Mouse (Mus musculus): Measurements from ENCODE around the gene Olfr914. TPM values are rescaled to one million over a fixed set of nuclear protein-coding genes. Genes with fewer than 3 reads are reported as not detected.

Olfr914 gene
- polyA plus RNA-seq (2014; fragmentation: Illumina TruSeq; extraction: RNeasy Lipid Tissue Mini Kit (QIAGEN cat#74804); ENCODE audit: low read depth, low replicate concordance) = not detected

GRCm38 (mm10) chr9:38604802-38605201 lies at the start of gene Olfr914:
TSS of gene Olfr914 (plus strand) at chr9:38605102.

GRCm38 (mm10) chr9:38579878-38580277 lies 25.0 kb upstream of the Olfr914 start, which contains the start of gene Olfr912:
TSS of gene Olfr912 (plus strand) at chr9:38580178.

DNA sequence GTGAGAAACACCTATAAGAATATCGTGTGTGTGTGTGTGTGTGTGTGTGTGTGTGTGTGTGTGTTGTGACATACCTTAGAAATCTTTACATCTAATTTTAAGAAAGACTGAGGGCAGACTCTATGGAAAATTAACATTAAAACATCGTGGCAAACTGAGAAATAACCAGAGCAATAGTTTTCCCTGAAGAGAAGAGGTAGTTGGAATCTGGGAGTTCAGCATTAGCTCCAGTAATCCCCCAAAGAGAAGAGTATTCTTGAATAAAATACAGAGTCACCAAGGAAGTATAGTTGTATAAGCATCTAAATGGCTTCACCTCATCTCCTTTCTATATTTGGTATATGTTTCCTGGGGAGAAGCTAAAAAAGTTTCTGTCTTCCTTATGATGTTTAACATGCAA lies 12.4 kb upstream of the Olfr914 start, which contains the start of gene Olfr913:
Gene Olfr913, plus strand, starts transcription at position 301 of the 400 bp plus-strand sequence.

GRCm38 (mm10) chr9:38659775-38660174 lies 54.9 kb downstream of the Olfr914 start, which contains the start of gene Olfr916:
TSS of gene Olfr916 (minus strand) at chr9:38659875.

Other genes with a start within 250 kb of the Olfr914 start
- not detected for gene Olfr250, start 238.2 kb upstream of the Olfr914 start, polyA plus RNA-seq (2014; fragmentation: Illumina TruSeq; extraction: RNeasy Lipid Tissue Mini Kit (QIAGEN cat#74804); ENCODE audit: low read depth, low replicate concordance)
- not detected for gene Olfr251, start 228.0 kb upstream of the Olfr914 start, polyA plus RNA-seq (2014; fragmentation: Illumina TruSeq; extraction: RNeasy Lipid Tissue Mini Kit (QIAGEN cat#74804); ENCODE audit: low read depth, low replicate concordance)
- gene Olfr147, start 203.4 kb upstream of the Olfr914 start, polyA plus RNA-seq (2014; fragmentation: Illumina TruSeq; extraction: RNeasy Lipid Tissue Mini Kit (QIAGEN cat#74804); ENCODE audit: low read depth, low replicate concordance) = not detected
- gene Olfr901, start 175.6 kb upstream of the Olfr914 start, polyA plus RNA-seq (2014; fragmentation: Illumina TruSeq; extraction: RNeasy Lipid Tissue Mini Kit (QIAGEN cat#74804); ENCODE audit: low read depth, low replicate concordance) = not detected
- gene Olfr902, start 157.4 kb upstream of the Olfr914 start, polyA plus RNA-seq (2014; fragmentation: Illumina TruSeq; extraction: RNeasy Lipid Tissue Mini Kit (QIAGEN cat#74804); ENCODE audit: low read depth, low replicate concordance) = not detected
- gene Olfr904, start 142.0 kb upstream of the Olfr914 start, polyA plus RNA-seq (2014; fragmentation: Illumina TruSeq; extraction: RNeasy Lipid Tissue Mini Kit (QIAGEN cat#74804); ENCODE audit: low read depth, low replicate concordance) = not detected
- gene Olfr905, start 134.0 kb upstream of the Olfr914 start, polyA plus RNA-seq (2014; fragmentation: Illumina TruSeq; extraction: RNeasy Lipid Tissue Mini Kit (QIAGEN cat#74804); ENCODE audit: low read depth, low replicate concordance) = not detected
- gene Olfr906, start 118.0 kb upstream of the Olfr914 start, polyA plus RNA-seq (2014; fragmentation: Illumina TruSeq; extraction: RNeasy Lipid Tissue Mini Kit (QIAGEN cat#74804); ENCODE audit: low read depth, low replicate concordance) = not detected
- not detected for gene Olfr907, start 109.3 kb upstream of the Olfr914 start, polyA plus RNA-seq (2014; fragmentation: Illumina TruSeq; extraction: RNeasy Lipid Tissue Mini Kit (QIAGEN cat#74804); ENCODE audit: low read depth, low replicate concordance)
- not detected for gene Olfr911-ps1, start 83.5 kb upstream of the Olfr914 start, polyA plus RNA-seq (2014; fragmentation: Illumina TruSeq; extraction: RNeasy Lipid Tissue Mini Kit (QIAGEN cat#74804); ENCODE audit: low read depth, low replicate concordance)
- gene Olfr910, start 67.3 kb upstream of the Olfr914 start, polyA plus RNA-seq (2014; fragmentation: Illumina TruSeq; extraction: RNeasy Lipid Tissue Mini Kit (QIAGEN cat#74804); ENCODE audit: low read depth, low replicate concordance) = not detected
- gene Olfr912, start 24.9 kb upstream of the Olfr914 start, polyA plus RNA-seq (2014; fragmentation: Illumina TruSeq; extraction: RNeasy Lipid Tissue Mini Kit (QIAGEN cat#74804); ENCODE audit: low read depth, low replicate concordance) = not detected
- gene Olfr913, start 12.3 kb upstream of the Olfr914 start, polyA plus RNA-seq (2014; fragmentation: Illumina TruSeq; extraction: RNeasy Lipid Tissue Mini Kit (QIAGEN cat#74804); ENCODE audit: low read depth, low replicate concordance) = not detected
- gene Olfr916, start 54.8 kb downstream of the Olfr914 start, polyA plus RNA-seq (2014; fragmentation: Illumina TruSeq; extraction: RNeasy Lipid Tissue Mini Kit (QIAGEN cat#74804); ENCODE audit: low read depth, low replicate concordance) = not detected
- not detected for gene Olfr917, start 60.7 kb downstream of the Olfr914 start, polyA plus RNA-seq (2014; fragmentation: Illumina TruSeq; extraction: RNeasy Lipid Tissue Mini Kit (QIAGEN cat#74804); ENCODE audit: low read depth, low replicate concordance)
- gene Olfr918, start 69.5 kb downstream of the Olfr914 start, polyA plus RNA-seq (2014; fragmentation: Illumina TruSeq; extraction: RNeasy Lipid Tissue Mini Kit (QIAGEN cat#74804); ENCODE audit: low read depth, low replicate concordance) = not detected
- not detected for gene Olfr919, start 98.6 kb downstream of the Olfr914 start, polyA plus RNA-seq (2014; fragmentation: Illumina TruSeq; extraction: RNeasy Lipid Tissue Mini Kit (QIAGEN cat#74804); ENCODE audit: low read depth, low replicate concordance)
- gene Vwa5a, start 113.2 kb downstream of the Olfr914 start, polyA plus RNA-seq (2014; fragmentation: Illumina TruSeq; extraction: RNeasy Lipid Tissue Mini Kit (QIAGEN cat#74804); ENCODE audit: low read depth, low replicate concordance) = 27.9 TPM
- gene Olfr920, start 147.2 kb downstream of the Olfr914 start, polyA plus RNA-seq (2014; fragmentation: Illumina TruSeq; extraction: RNeasy Lipid Tissue Mini Kit (QIAGEN cat#74804); ENCODE audit: low read depth, low replicate concordance) = 0.24 TPM
- gene Olfr921, start 168.0 kb downstream of the Olfr914 start, polyA plus RNA-seq (2014; fragmentation: Illumina TruSeq; extraction: RNeasy Lipid Tissue Mini Kit (QIAGEN cat#74804); ENCODE audit: low read depth, low replicate concordance) = not detected
- gene Olfr922, start 209.5 kb downstream of the Olfr914 start, polyA plus RNA-seq (2014; fragmentation: Illumina TruSeq; extraction: RNeasy Lipid Tissue Mini Kit (QIAGEN cat#74804); ENCODE audit: low read depth, low replicate concordance) = not detected
- not detected for gene Olfr923, start 221.4 kb downstream of the Olfr914 start, polyA plus RNA-seq (2014; fragmentation: Illumina TruSeq; extraction: RNeasy Lipid Tissue Mini Kit (QIAGEN cat#74804); ENCODE audit: low read depth, low replicate concordance)
- not detected for gene Olfr924, start 239.3 kb downstream of the Olfr914 start, polyA plus RNA-seq (2014; fragmentation: Illumina TruSeq; extraction: RNeasy Lipid Tissue Mini Kit (QIAGEN cat#74804); ENCODE audit: low read depth, low replicate concordance)
- gene Olfr26, start 250.0 kb downstream of the Olfr914 start, polyA plus RNA-seq (2014; fragmentation: Illumina TruSeq; extraction: RNeasy Lipid Tissue Mini Kit (QIAGEN cat#74804); ENCODE audit: low read depth, low replicate concordance) = not detected

Data from heart, adult 10 weeks (tissue).